Mouse (Mus musculus) layer of hippocampus, adult 11-12 months (tissue): ENCODE results near the gene Glrx5.

Experiments
- DNase-seq: peaks from one replicate; pipeline ENCODE4 v3.0.0; 2022; ENCODE audit warnings: low spot score

Gene Glrx5

DNA sequence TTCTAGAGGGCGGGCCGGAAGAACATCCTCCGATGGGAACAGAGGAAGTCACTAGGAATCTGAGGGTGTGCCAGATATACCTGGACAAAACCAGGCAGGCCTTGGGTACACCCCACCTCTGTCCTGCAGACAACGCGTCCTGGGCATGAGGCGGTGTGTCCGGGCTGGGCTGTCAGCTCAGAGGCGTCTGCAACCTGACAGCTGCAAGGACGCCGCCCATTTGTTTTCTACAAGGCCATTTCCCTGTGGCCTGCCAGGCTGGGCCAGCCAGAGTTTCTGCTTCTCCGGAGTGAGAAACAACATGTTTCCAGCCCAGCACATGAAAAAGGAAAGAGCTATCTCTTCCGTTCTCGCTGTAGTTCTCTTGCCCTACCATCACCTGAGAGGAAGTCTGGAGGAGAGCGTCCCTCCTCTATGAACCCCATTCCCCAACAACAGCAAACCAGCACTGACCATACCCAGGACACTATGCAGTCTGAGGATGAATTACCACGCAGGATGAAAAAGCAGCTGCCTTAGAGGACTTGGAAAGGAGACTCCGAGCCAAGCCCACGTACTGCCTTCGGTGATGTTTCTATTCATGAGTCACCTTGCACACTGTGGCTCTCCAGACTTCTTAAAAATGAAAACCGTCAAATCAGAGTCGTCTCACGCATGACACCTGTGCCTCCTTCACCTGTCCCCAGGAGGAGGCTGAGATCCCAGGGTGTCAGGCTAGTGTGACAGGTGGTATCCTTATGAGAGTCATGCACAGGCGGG, 27.4 kb upstream of the Glrx5 start:
- no peak for DNase-seq

DNA sequence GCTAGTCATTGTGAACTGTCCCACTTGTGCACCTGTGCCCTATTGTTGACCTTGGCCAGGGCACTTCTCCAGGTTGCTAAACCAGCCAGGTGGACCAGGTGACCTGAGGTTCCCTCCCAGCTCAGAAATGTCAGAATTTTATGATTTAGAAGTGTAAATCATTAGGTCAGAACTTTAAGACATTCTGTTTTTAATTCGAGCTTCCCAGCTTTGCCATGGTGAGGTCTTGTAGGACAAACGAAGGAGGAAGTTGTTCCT, 26.8 kb upstream of the Glrx5 start:
- DNase-seq: no peak

DNA sequence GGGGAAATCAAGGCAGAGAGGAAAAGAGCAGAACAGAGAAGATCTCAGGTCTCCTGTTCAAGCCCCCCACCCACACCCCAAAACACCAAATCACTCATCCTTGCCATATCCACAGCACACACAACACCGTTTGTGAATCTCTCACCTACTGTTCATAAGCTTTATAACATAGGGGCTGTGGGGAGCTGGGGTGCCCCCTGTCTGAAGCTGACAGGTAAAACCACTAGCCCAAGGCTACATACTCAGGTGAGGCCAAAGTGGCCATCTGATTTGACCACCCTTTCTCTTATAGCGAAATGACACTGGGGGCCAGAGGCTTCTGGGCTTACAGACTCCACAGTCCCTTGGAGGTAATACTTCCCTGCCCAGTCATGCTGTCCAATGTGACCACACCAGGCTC, 24.3 kb upstream of the Glrx5 start:
- no peak for DNase-seq

DNA sequence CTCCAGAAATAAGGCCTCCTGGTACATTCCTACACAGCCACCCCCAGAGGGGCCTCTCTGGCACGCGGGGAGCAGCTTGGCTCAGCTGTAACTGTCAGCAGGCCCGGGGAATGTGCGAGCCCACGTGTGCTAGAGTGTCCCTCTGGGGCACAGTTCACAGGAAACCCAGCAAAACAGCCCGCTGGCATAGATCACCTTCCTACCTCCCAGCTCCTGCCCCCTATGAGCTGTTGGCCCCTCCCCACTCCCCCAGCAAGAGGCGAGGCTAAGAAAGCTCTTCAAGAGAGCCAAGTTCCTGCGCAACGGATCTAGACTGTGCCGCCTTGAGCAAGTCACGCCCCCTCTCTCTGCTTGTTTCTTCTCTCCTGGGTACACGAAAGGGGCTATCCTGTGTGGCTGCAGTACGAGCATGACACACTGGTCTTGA, 23.7 kb upstream of the Glrx5 start:
- no peak for DNase-seq

DNA sequence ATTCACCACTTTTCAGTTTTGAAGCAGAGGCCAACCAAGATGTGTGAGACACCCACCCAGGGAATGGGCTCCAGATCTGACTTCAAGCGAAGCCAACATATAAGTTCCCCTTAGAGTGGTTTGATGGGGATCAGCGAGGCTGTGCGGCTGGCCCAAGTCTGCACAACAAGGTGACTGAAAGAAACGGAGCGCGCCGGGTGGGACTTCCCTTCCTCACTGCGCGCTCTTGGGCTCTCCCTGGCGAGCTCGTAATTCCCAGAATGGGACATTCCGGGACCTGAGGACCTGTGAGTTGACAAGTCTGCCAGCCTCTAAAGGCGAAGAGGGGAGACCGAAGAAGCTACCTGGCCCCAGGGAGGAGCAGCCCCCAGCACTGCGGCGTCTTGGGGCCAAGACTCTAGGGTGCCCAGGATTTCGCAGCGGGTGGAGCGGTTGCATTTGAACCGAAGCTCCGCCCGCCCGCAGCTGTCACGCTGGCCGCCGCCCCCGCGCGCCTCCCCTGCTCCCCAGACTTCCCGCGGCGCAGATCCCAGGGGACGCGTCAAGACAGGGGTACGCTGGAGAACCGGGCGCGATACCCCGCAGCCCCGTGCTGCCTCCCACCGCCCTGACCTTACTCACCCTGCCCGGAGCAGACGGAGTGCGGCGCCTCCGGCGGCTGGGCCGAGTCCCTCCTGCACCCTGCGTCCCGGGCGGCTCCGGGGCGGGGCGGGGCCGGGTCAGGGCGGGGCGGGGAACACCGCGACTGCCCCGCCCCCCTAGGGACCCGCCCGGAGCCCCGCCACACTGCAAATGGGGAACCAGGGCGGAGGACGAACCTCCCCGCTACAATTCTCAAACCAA, 22.9 kb upstream of the Glrx5 start, which contains the start of gene Syne3:
Gene Syne3 (minus strand): TSS at position 440 of the 843 bp plus-strand sequence.
- DNase-seq: peak; percentile 59

DNA sequence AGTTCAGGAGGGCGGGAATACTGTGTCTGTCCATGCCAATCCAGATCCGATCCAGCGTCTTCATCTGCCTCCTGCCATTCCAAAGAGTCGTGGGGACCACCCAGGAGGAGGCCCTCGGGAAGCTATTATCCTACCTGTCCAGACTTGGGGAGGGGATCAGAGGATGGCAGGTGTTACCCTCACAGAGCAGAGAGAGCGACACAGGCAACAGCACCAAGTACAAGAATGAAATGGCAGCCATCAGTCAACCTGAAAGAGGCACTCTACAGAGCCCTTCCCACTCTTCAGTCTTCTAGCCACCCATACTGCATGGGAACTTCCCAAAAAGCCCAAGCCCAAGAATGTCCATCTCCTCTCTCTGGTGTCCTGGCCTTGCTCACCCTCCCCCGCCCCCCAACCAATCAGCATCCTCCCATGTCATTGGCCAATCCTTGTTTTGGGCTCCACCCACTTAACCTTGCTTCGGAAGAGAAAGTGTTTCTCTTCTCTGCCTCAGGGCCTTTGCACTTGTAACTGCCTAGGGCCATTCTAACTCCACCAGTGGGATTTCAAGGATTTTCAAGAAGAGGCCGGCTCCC, 22.2 kb upstream of the Glrx5 start:
- no peak for DNase-seq

DNA sequence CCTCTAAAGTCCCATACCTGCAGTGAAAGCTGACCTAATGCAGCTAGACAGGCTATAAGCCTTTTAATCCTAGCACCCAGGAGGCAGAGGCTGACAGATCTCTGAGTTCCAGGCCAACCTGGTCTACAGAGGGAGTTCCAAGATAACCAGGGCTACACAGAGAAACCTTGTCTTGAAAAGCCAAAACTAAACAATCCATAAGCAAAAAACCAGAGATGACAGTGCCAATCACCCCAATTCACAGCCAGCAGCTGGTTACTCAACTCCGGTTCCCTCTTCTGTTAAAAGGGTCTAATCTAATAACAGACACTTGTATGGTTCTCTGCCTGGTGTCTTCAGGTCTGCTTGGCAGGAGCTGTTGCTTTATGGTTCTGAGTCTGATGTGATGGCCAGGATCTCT, 20.9 kb upstream of the Glrx5 start:
- DNase-seq: no peak

DNA sequence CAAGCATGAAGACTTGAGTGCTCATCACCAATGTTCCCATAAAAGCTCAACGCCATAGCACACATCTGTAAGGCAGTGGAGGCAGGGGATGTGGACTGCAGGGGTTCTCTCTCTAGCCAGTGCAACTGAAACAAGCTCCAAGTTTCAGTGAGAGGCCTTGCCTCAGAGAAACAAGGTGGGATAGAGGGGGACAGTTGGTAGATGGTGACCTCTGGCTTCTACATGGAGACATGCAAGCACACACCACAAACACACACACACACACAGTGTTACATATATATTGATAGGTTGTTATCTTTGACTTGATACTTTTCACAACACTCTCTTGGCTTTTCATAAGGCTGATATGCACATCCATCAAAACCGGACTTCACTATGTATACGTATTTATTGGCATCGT, 20.2 kb upstream of the Glrx5 start:
- DNase-seq: no peak

DNA sequence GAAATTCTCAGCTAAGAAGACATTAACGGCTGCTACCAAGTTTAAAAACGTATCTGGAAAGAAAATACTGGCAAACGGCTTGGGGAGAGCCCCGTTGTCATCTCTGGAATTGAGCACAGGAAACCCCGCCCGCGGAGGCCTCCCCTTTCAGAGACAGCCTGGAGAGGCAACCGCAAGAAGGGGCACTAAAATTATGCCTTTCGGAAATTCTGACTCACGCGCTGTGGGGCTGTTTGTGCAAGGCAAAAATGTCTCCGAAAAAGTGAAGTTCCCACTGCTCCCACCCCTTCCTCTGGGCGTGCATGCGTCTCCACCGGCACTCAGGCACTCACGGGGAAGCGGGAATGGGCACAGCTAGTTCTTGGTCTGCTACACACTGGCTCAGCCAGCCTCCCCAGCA, 19.4 kb upstream of the Glrx5 start:
- DNase-seq: peak; percentile 49

DNA sequence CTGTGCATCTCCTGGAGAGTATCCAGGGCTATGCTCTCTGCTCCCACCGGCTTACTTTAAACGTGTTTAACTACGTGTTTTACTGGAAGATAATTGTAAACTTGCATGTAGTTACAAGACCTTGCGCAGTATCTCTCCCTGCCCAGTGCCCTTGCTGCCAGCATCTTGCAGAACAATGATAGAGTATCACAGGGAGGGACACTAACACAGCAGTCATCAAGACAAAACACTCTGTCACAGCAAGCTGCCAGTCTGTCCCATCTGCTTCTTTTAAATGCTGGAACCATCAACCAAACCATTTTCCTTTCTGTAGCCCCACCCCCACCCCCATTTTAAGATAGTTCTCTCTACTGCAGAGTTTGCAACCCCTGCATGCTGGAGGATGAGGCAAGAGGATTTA, 16.3 kb upstream of the Glrx5 start:
- peak; percentile 43 for DNase-seq

DNA sequence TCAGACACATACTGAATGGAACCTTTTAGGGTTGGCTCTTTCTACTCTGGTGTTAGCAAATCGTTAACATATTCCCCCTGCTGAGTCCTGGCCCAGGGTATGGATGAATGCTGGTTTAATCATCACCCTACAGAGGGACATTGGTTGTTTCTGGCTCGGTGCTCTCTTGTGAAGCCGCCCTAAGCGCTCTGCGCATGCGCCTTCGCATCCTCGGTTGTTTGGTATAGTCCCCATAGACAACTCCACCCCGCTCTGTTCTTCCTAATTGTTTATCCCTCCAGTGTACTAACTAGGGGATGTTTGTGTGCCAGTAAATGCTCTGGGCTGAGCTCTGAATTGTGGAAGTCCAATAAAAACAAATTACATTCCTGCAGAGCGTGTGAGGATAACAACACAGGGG, 15.8 kb upstream of the Glrx5 start:
- DNase-seq: no peak

DNA sequence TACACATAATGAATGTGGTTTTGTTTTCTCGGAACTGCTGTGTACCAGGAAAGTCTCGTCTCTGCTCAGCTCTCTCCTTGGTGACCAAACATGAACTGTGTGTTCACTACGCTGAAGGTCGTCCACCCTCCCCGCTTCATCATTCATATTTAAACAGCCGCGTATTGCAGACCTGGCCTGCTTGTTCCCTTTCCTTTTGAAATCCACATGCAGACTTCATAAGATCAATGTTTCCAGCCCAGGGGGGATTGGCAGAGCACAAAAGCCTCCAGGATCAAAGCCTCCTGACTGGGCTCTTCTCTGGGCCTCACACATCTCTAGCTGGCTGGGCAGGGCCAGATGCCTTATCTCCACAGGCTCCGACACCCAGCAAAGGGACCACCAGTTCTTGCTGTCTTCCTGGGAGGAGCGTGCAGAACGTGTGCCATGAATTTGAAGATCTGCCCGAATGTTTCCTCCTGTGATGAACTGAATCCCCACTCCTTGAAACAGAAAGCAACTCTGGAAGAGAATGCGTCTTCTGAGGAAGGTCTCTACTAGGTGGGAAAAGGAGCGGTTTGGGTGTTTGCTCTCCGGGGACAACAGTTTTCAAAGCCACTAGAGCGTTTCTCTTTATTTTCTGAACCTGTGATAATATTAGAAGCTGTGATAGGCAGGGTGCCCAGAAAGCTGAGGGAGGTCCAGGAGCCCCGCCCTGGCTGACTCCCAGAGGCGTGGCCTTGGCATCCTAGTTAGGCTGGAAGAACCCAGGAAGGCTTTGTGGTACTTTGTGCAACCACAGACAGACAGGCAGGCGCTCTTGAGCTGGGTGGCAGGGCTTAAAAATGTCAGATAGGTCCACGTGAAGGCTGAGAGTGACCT, 12.9 kb upstream of the Glrx5 start:
- peak; percentile 48 for DNase-seq

DNA sequence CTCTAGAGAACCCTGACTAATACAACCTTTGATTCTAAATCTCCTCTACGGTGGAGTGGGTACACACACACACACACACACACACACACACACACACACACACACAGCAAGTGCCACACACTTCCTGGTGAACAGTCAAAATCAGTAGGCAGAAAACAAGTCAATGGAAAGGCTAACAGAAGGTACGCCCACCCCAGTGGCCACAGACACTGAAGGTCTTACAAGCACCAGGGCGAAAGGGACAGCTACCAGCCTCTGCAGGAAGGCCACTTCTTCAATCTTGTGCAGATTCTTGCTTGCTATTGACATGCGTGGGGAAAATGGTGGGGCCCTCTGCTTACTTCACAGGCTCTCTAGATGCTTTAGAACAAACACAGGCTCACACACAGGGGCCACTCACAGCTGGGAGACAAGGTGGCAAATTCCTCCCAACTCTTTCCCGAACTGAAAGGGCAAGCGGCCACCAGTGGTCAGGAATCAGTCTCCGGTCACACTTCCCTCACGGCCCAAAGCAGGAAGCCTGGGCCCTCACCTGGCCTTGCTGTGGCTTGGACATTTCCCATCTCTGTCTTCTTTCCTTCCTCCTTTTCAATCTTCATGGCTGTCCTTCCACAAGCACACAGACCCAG, 10.9 kb upstream of the Glrx5 start:
- no peak for DNase-seq

DNA sequence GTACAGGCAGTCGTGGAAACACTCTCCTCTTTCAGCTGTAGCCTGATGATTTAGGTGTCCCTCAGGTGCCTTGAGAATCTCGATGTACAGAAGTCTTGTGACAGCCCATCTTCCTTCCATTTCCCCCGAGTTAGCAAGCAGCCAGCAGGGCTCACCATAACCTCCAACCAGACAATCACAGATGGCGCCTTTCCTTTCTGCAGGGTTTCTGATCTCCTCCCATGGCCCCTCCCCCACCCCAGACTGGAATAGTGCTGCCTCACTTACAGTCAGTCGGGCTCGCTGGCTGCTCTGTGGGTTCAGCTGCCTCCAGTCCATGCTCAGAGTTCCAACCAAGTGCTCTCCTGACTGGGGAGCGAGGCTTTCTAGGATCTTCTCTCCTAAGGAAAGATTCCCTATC, 10.3 kb upstream of the Glrx5 start:
- peak; percentile 38 for DNase-seq

DNA sequence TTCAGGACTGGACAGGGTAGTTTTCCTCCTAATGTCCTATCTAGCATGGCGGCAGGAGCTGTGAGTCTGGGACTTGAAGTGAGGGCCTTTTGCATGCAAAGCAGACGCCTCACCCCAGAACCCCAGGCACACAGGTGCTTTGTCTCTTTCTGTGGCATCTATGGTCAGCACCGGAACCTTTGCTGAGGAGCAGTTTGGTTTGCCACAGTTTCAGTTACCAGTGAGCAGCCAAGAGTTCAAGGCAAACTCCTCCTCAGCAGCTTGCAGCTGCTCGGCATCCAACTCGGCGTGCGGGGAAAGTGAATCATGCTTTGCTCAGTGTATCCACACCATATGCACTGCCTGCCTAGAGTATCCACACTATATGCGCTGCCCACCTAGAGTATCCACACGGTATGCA, 9.7 kb upstream of the Glrx5 start:
- no peak for DNase-seq

DNA sequence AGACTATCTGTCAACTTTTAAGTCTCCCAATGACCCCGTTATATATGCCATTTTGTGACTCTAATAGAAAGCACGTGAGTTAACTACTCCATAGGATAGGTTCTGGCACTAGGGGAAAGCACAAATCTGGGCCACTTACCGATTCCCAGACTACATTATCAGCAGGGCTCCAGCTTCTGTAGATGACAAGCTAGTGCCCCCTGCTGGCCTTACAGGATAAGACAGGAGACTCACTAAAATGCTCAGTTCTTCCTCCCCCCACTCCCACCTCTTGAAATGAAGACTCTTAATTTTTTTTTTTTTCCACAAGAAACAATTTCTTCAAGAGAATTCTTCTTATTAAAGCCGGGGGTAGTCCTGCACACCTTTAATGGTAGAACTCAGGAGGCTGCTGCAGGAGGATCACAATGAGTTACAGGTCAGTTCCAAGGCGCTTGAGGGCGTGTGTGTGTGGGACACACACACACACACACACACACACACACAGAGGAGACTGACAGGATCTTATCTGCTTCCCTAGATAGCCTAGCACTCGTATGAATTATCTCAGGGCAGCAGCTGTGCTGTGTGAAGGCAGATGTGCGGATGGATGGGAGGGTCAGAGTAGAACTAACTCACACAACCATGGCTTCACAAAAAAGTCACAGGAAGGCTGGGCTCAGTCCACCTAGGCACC, 7.1 kb upstream of the Glrx5 start:
- peak; percentile 84 for DNase-seq

DNA sequence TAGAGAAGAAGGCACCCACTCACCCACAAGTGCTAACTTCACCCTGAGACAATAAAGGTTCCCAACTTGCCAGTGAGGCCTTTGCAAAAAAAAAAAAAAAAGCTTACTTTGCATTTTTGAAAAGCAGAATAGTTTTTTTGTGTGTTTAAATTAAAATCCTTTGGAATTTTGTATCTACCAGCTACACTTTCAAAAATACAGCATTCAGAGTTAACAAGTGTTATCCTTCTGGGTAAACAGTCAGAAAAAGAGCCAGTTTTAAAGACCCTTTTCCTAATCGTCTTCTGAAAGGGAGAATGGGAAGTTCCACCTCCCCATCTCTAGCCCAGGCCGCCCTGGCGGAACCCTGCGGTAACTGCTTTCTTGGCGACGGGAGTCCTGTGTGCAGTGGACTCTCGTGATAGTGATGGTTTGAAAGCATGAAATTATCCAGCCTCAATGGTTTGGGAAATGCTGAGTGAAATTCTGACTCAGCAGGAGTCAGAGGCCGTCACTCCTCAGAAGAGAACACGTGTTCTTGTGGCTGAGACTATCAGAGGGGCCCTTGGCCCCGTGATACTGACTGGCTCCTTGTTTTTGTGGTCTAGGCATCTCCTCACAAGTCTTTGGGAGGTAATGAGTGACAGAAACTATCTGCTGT, 6.4 kb upstream of the Glrx5 start:
- DNase-seq: no peak

DNA sequence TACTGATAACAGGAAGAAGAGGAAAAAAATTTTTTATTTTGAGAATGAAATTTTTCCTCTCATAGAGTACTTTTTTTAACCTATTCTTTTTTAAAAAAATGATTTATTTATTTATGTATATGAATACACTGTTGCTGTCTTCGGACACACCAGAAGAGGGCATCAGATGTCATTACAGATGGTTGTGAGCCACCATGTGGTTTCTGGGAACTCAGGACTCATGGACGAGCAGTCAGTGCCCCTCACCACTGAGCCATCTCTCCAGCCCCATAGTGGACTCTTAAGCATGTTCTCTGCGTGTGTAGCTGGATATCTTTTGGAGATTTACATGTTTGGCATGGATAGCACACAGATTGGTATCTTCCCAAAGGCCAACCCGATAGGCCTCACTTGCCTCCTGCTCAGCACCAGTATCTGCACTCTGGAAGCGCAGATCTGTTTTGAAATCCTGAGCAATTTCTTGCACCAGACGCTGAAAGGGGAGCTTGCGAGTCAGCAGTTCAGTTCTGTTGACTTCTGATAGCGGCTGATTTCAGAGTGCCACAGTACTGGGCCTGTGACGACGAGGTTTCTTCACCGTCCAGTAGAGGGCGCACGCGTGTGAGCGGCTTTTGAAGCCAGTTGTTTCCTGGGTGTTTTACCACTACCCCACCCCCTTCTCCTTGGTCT, 5.0 kb upstream of the Glrx5 start:
- peak; percentile 68 for DNase-seq

DNA sequence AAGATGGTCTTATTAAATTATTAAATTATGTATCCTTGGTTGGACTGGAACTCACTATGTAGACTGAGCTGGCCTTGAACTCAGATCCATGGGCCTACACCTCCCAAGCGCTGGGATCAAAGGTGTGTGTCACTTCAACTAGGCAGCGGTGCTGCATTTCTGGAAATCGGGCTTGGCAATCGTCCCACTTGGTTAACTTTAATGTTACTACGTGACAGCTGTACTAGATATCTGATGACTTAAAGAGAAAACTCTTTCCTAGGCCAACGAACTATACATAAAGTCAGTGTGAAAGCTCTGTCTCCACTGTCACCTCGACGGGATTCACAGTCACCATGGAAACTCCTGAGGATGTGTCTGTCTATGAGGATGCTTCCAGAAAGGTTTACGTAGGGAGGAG, 2.6 kb upstream of the Glrx5 start:
- no peak for DNase-seq
